Mouse (Mus musculus): ENCODE measurements around the gene Arsg. TPM values are rescaled to one million over a fixed set of nuclear protein-coding genes. Genes with fewer than 3 reads are reported as not detected.

The Arsg gene
- polyA plus RNA-seq, 1 experiment from 2014 or later, result 7.1 TPM

GRCm38 (mm10) chr11:109500206-109500605 lies 27.0 kb downstream of the Arsg start:
- WGBS, result 84% methylated on average over 5 of the region's 5 CpGs

DNA sequence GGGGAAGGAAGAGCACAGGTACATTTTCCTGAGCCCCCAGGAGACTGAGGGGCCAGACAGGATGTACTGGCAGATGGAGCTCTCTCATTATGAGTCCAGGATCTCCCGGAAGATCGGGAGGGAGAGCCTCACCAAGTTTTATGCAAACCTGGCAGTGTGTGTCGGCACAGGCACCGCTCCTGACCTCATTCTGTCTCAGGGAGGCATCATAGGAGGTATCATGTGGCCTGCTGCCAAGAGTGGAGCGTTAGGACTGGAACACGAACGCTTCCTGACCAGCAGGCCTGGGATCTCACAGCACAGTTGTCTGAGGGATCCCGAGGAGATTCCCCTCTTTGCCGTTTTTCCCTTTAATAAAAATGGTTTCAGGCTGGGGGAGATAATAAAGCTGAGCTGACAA lies 31.8 kb downstream of the Arsg start:
- no peaks in the 10 kb centered on the region; the same call in 1 of the 2 replicates for H3K4me1 ChIP-seq (replicated peaks)
- no peaks in the 10 kb centered on the region for H3K9me3 ChIP-seq
- no peaks in the 10 kb centered on the region for H3K36me3 ChIP-seq
- no peak overlapping the region for H3K27ac ChIP-seq (replicated peaks)
- no peak for ATAC-seq (ENCODE audit: low FRiP score, low read depth)
- no peak overlapping the region for H3K9ac ChIP-seq
- H3K4me3 ChIP-seq, result no peak overlapping the region
- H3K4me2 ChIP-seq, result no peak overlapping the region
- 59% methylated on average over 9 of the region's 9 CpGs for WGBS
- H3K27me3 ChIP-seq, result no peaks in the 10 kb centered on the region

More at GRCm38 (mm10) chr11:109500206-109500605, 27.0 kb downstream of the Arsg start:
- no peak for ATAC-seq (ENCODE audit: low FRiP score, low read depth)
- no peak overlapping the region for H3K27ac ChIP-seq (replicated peaks)
- H3K27me3 ChIP-seq, result no peaks in the 10 kb centered on the region
- no peak overlapping the region for H3K9ac ChIP-seq
- H3K4me1 ChIP-seq (replicated peaks), result peaks cover 18% of the 10 kb centered on the region
- no peaks in the 10 kb centered on the region for H3K36me3 ChIP-seq
- no peak overlapping the region for H3K4me2 ChIP-seq
- no peaks in the 10 kb centered on the region for H3K9me3 ChIP-seq
- no peak overlapping the region for H3K4me3 ChIP-seq

- H3K9ac ChIP-seq, result no peak overlapping the region
- no peak for ATAC-seq (ENCODE audit: low FRiP score, low read depth)
- WGBS, result 73% methylated on average over 4 of the region's 4 CpGs
Measured at GRCm38 (mm10) chr11:109505823-109506222, 32.6 kb downstream of the Arsg start.

GRCm38 (mm10) chr11:109507068-109507467 lies 33.9 kb downstream of the Arsg start:
- ATAC-seq (ENCODE audit: low FRiP score, low read depth), result no peak
- Histone ChIP-seq H3K27me3 (no peaks in the 10 kb centered on the region), H3K4me2 (no peak overlapping the region), H3K4me3 (no peak overlapping the region), H3K9ac (no peak overlapping the region), H3K27ac (replicated peaks) (no peak overlapping the region), H3K4me1 (replicated peaks) (no peaks in the 10 kb centered on the region; the same call in 1 of the 2 replicates), H3K36me3 (no peaks in the 10 kb centered on the region), H3K9me3 (no peaks in the 10 kb centered on the region)
- WGBS, result 41% methylated on average over 3 of the region's 3 CpGs

More at GRCm38 (mm10) chr11:109505823-109506222, 32.6 kb downstream of the Arsg start:
- Histone ChIP-seq H3K4me1 (replicated peaks) (no peaks in the 10 kb centered on the region; the same call in 1 of the 2 replicates), H3K4me3 (no peak overlapping the region), H3K36me3 (no peaks in the 10 kb centered on the region), H3K27me3 (no peaks in the 10 kb centered on the region), H3K4me2 (no peak overlapping the region), H3K27ac (replicated peaks) (no peak overlapping the region), H3K9me3 (no peaks in the 10 kb centered on the region)

- no peaks in the 10 kb centered on the region for H3K4me1 ChIP-seq (replicated peaks)
- WGBS, result 87% methylated on average over 16 of the region's 16 CpGs
- H3K27ac ChIP-seq (replicated peaks), result no peak overlapping the region
- no peaks in the 10 kb centered on the region for H3K9me3 ChIP-seq
- H3K9ac ChIP-seq, result no peak overlapping the region
- H3K27me3 ChIP-seq, result no peaks in the 10 kb centered on the region
- no peak overlapping the region for H3K4me2 ChIP-seq
- no peak for ATAC-seq (ENCODE audit: low FRiP score, low read depth)
- H3K4me3 ChIP-seq, result no peak overlapping the region
- no peaks in the 10 kb centered on the region for H3K36me3 ChIP-seq
Measured at GRCm38 (mm10) chr11:109512995-109513675, 40.0 kb downstream of the Arsg start.

DNA sequence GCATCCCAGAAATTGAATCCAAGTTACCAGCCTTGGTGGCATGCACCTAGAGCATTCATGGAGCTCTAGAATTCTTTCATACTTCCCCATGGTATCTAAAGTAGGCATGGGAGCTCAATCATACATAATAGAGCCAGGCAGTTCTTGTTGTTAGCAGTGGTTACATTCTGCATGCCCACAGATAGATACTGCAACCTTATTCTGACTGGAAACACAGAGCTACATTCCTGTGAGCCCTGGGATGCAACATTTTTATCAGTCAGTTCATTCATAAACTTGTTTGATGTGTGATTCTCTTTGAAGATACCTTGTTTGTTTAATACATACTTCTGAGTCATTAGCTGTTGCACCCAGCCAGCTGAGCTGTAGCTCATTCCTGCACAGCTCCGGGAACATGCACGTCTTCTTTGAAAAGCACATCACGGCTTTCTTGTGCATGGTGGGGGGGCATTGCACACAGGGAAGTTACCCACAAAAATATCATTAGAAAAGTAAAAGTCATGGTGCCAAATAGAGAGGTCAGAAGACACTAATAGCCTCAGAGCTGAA lies 41.0 kb downstream of the Arsg start:
- no peak overlapping the region for H3K4me2 ChIP-seq
- no peaks in the 10 kb centered on the region for H3K27me3 ChIP-seq
- no peaks in the 10 kb centered on the region for H3K4me1 ChIP-seq (replicated peaks)
- no peak overlapping the region for H3K4me3 ChIP-seq
- no peak for ATAC-seq (ENCODE audit: low FRiP score, low read depth)
- H3K36me3 ChIP-seq, result no peaks in the 10 kb centered on the region
- H3K9me3 ChIP-seq, result no peaks in the 10 kb centered on the region
- WGBS, result 76% methylated on average over 3 of the region's 3 CpGs
- no peak overlapping the region for H3K9ac ChIP-seq
- no peak overlapping the region for H3K27ac ChIP-seq (replicated peaks)

- H3K9me3 ChIP-seq, result no peaks in the 10 kb centered on the region
- 93% methylated on average over 11 of the region's 11 CpGs for WGBS
- ATAC-seq (ENCODE audit: low FRiP score, low read depth), result no peak
- H3K27ac ChIP-seq (replicated peaks), result no peak overlapping the region
- no peak overlapping the region for H3K4me3 ChIP-seq
- H3K9ac ChIP-seq, result no peak overlapping the region
- H3K27me3 ChIP-seq, result no peaks in the 10 kb centered on the region
- no peaks in the 10 kb centered on the region for H3K4me1 ChIP-seq (replicated peaks)
- H3K4me2 ChIP-seq, result no peak overlapping the region
- no peaks in the 10 kb centered on the region for H3K36me3 ChIP-seq
Measured at GRCm38 (mm10) chr11:109517330-109517729, 44.2 kb downstream of the Arsg start.

DNA sequence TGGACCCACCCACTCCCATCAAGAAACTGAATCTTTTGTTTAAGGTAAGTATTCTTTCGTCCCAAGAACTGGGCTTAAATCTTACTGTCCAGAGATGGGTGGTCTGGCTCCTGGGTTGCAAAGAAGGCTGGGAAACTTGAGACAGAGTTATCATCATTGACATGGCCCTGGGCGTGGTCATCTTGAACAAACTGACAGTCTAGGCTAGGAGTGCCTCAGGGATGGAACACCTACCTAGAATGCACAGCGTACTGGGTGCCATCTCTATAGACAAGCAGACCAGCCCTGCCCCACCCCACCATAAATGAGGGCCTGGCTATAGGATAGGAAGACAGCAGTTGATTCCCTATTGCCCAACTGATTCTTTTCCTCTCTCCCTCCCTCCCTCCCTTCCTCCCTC lies 44.6 kb downstream of the Arsg start:
- H3K27me3 ChIP-seq, result no peaks in the 10 kb centered on the region
- no peak overlapping the region for H3K4me2 ChIP-seq
- no peaks in the 10 kb centered on the region for H3K9me3 ChIP-seq
- H3K9ac ChIP-seq, result no peak overlapping the region
- no peaks in the 10 kb centered on the region for H3K4me1 ChIP-seq (replicated peaks)
- H3K27ac ChIP-seq (replicated peaks), result no peak overlapping the region
- 85% methylated on average over 3 of the region's 3 CpGs for WGBS
- no peaks in the 10 kb centered on the region for H3K36me3 ChIP-seq
- no peak for ATAC-seq (ENCODE audit: low FRiP score, low read depth)
- H3K4me3 ChIP-seq, result no peak overlapping the region

- 57% methylated on average over 7 of the region's 7 CpGs for WGBS
- no peaks in the 10 kb centered on the region for H3K36me3 ChIP-seq
- H3K27ac ChIP-seq (replicated peaks), result no peak overlapping the region
- H3K4me3 ChIP-seq, result no peak overlapping the region
- ATAC-seq (ENCODE audit: low FRiP score, low read depth), result no peak
- H3K4me1 ChIP-seq (replicated peaks), result no peaks in the 10 kb centered on the region
- no peak overlapping the region for H3K9ac ChIP-seq
- H3K9me3 ChIP-seq, result no peaks in the 10 kb centered on the region
- H3K27me3 ChIP-seq, result no peaks in the 10 kb centered on the region
- no peak overlapping the region for H3K4me2 ChIP-seq
Measured at GRCm38 (mm10) chr11:109520958-109521357, 47.8 kb downstream of the Arsg start.

GRCm38 (mm10) chr11:109524869-109525268 lies 51.7 kb downstream of the Arsg start:
- Histone ChIP-seq H3K36me3 (no peaks in the 10 kb centered on the region), H3K27ac (replicated peaks) (no peak overlapping the region), H3K4me2 (no peak overlapping the region), H3K9me3 (no peaks in the 10 kb centered on the region), H3K27me3 (no peaks in the 10 kb centered on the region), H3K4me1 (replicated peaks) (no peaks in the 10 kb centered on the region), H3K9ac (no peak overlapping the region), H3K4me3 (no peak overlapping the region)
- 83% methylated on average over 5 of the region's 5 CpGs for whole genome bisulfite sequencing
- no peak for ATAC-seq (ENCODE audit: low FRiP score, low read depth)

- WGBS, result 85% methylated on average over 4 of the region's 4 CpGs
- Histone ChIP-seq H3K9me3 (no peaks in the 10 kb centered on the region), H3K4me3 (no peak overlapping the region), H3K27ac (replicated peaks) (no peak overlapping the region), H3K4me1 (replicated peaks) (no peaks in the 10 kb centered on the region), H3K9ac (no peak overlapping the region), H3K36me3 (no peaks in the 10 kb centered on the region), H3K27me3 (no peaks in the 10 kb centered on the region), H3K4me2 (no peak overlapping the region)
- ATAC-seq (ENCODE audit: low FRiP score, low read depth), result no peak
Measured at GRCm38 (mm10) chr11:109525571-109525970, 52.4 kb downstream of the Arsg start.

- Histone ChIP-seq H3K4me3 (no peak overlapping the region), H3K9me3 (no peaks in the 10 kb centered on the region), H3K9ac (no peak overlapping the region), H3K27me3 (no peaks in the 10 kb centered on the region), H3K36me3 (no peaks in the 10 kb centered on the region), H3K27ac (replicated peaks) (no peak overlapping the region), H3K4me1 (replicated peaks) (no peaks in the 10 kb centered on the region), H3K4me2 (no peak overlapping the region)
- 78% methylated on average over 4 of the region's 4 CpGs for WGBS
- no peak for ATAC-seq (ENCODE audit: low FRiP score, low read depth)
Measured at GRCm38 (mm10) chr11:109530030-109530429, 56.9 kb downstream of the Arsg start.

- Histone ChIP-seq H3K4me1 (replicated peaks) (peaks cover 9% of the 10 kb centered on the region), H3K9me3 (no peaks in the 10 kb centered on the region), H3K9ac (no peak overlapping the region), H3K27me3 (no peaks in the 10 kb centered on the region), H3K36me3 (no peaks in the 10 kb centered on the region), H3K4me3 (no peak overlapping the region), H3K27ac (replicated peaks) (no peak overlapping the region), H3K4me2 (no peak overlapping the region)
- ATAC-seq (ENCODE audit: low FRiP score, low read depth), result no peak
- 81% methylated on average over 6 of the region's 6 CpGs for WGBS
Measured at GRCm38 (mm10) chr11:109535966-109536365, 62.8 kb downstream of the Arsg start.

Data from hindbrain, embryonic 15.5 days (tissue).